Mouse (Mus musculus) stomach, embryonic 15.5 days (tissue): Measurements from ENCODE around the gene Plau. TPM values are rescaled to one million over a fixed set of nuclear protein-coding genes. Genes with fewer than 3 reads are reported as not detected.
A peak's percentile ranks its signal among the peaks of the same experiment; 100 is the strongest.

Source experiments
- ATAC-seq: fragments of 200-750 bp; cut with Nextera tagmentation; 2 replicates; pipeline ENCODE4 v1.8.0; 2017; ENCODE audit warnings: low read depth, moderate number of reproducible peaks, moderate TSS enrichment; ENCODE audit not compliant: insufficient read depth, low FRiP score
- H3K27ac ChIP-seq: fragments of 300-500 bp; sonication (generic); 2 replicates; pipeline ENCODE4 v1.5.1; 2015; ENCODE audit warnings: mild to moderate bottlenecking, inconsistent platforms
- H3K27me3 ChIP-seq: fragments of 300-500 bp; sonication (generic); replicated peaks from 2 replicates; pipeline ENCODE4 v1.6.1; 2015; ENCODE audit warnings: inconsistent platforms
- H3K36me3 ChIP-seq: fragments of 300-500 bp; sonication (generic); 2 replicates; pipeline ENCODE4 v1.6.1; 2015; ENCODE audit warnings: inconsistent platforms
- H3K4me1 ChIP-seq: fragments of 300-500 bp; sonication (generic); 2 replicates; pipeline ENCODE4 v1.6.1; 2015; ENCODE audit warnings: inconsistent platforms
- H3K4me2 ChIP-seq: fragments of 300-500 bp; sonication (generic); 2 replicates; pipeline ENCODE4 v1.6.1; 2015; ENCODE audit warnings: mild to moderate bottlenecking, inconsistent platforms
- H3K4me3 ChIP-seq: fragments of 300-500 bp; sonication (generic); replicated peaks from 2 replicates; pipeline ENCODE4 v1.5.1; 2015; ENCODE audit warnings: inconsistent platforms
- H3K9ac ChIP-seq: fragments of 300-500 bp; sonication (generic); 2 replicates; pipeline ENCODE4 v1.6.1; 2015; ENCODE audit warnings: inconsistent platforms
- H3K9me3 ChIP-seq: fragments of 300-500 bp; sonication (generic); 2 replicates; pipeline ENCODE4 v1.6.1; 2016; ENCODE audit warnings: inconsistent platforms
- WGBS: fragments of 180-500 bp; shearing (Covaris S2); methylation state at CpG from one replicate; pipeline ENCODE4 v1.1.7; 2015; 5-methylcytosine and 5-hydroxymethylcytosine counted together
- polyA plus RNA-seq: library from polyadenylated mRNA; unstranded; fragments of >200 nt; fragmentation: Nextera tagmentation; extraction: Ambion mirVana; gene quantifications from 2 replicates; pipeline ENCODE4 v1.2.1, GENCODE M21; 2015

The Plau gene
- polyA plus RNA-seq, 1 experiment from 2014 or later, result 1.9 TPM

DNA sequence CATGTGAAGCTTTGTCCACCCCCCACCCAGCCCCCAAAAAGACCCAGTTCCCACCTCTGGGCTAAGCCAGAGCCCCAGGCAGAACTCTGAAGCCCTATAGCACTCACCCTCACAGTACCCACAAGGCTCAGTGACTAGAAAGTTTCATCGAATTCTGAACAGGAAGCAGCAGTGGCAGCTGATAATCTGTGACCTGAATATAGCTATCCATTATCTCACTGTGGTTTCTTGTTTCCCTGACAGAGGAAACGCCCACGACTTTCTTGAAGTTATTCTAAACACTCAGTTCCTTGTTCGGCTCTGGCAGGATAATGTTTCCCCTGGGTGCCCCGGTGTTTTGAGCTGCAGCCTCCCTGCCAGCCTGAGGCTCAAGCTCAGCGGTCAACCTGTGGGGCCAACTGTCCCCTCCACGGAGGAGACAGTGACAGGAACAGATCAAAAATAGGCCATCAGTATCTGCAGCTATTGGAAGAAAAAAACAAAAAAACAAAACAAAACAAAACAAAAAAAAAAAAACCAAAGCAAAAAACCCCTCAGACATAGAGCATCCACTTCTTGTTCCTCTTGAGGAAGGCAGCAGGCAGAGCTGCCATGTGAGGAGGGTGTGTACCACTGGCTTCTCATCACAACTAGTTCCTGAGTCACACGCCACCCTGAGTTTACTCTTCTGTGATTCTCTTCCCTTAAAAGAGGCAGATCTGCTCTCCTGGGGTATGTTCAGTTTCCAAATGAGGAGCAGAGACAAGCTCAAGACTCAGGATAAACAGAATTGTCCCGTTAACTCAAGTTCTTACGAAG is 48.8 kb downstream of the Plau start:
- Histone ChIP-seq H3K27ac (peak overlapping the region; percentile 80), H3K4me3 (no peak overlapping the region), H3K9me3 (no peaks in the 10 kb centered on the region), H3K4me2 (peak overlapping the region; percentile 33), H3K27me3 (no peaks in the 10 kb centered on the region), H3K9ac (no peak overlapping the region), H3K36me3 (no peaks in the 10 kb centered on the region), H3K4me1 (peaks cover 10% of the 10 kb centered on the region)
- peak; percentile 78; the same call in 1 of the 2 replicates for ATAC-seq
- WGBS, result 22% methylated on average over 10 of the region's 10 CpGs

DNA sequence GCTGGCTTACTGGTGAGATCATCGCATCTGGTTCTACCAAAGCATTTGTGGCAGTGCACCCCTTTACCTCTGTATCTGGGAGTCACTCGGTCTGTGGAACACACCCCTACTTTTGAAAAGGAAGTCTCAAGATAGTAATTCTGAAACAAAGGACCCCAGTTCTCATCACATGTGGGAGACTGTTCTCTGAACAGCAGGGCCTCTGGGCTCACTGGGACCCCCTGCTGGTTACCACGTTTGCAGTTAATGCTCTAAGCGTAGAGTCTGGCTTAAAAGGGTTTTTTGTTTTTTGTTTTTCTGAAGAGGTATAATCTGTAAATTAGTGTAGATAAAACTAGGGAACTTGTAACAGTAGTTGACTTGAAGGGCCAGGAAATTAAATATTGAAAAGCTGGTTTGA is 49.8 kb downstream of the Plau start:
- WGBS, result 43% methylated on average over 4 of the region's 4 CpGs
- no peaks in the 10 kb centered on the region for H3K27me3 ChIP-seq
- H3K4me1 ChIP-seq, result peaks cover 10% of the 10 kb centered on the region
- no peaks in the 10 kb centered on the region for H3K9me3 ChIP-seq
- H3K9ac ChIP-seq, result no peak overlapping the region
- no peak overlapping the region for H3K4me3 ChIP-seq
- H3K27ac ChIP-seq, result no peak overlapping the region
- no peak overlapping the region for H3K4me2 ChIP-seq
- no peak for ATAC-seq
- H3K36me3 ChIP-seq, result no peaks in the 10 kb centered on the region

DNA sequence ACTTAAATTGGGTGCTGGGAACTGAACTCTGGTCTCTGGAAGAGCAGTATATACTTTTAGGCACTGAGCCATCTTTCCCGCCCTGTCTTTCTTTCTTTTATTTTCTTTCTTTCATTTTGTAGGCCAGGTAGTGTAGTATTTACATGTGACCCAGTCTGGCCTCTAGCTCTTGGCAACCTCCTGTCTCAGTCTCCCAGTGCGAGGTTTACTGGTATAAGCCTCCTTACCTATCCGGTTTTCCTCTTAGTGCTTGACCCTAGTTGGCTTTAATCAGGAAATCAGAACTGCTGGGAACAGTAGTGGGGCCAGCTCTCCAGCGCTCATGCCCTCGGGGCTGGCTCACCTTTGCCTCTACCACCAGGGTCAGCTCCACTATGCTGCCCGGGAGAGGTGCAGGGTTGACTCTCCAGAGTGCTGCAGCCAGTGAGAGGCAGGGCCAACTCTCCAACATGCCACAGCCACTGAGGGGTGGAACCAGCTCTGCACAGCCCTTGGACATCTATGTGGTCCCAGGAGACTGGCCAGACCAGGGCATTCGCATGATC is 51.2 kb downstream of the Plau start:
- no peaks in the 10 kb centered on the region for H3K9me3 ChIP-seq
- no peak overlapping the region for H3K4me3 ChIP-seq
- H3K9ac ChIP-seq, result no peak overlapping the region
- no peak for ATAC-seq
- H3K4me1 ChIP-seq, result peaks cover 19% of the 10 kb centered on the region
- no peak overlapping the region for H3K27ac ChIP-seq
- H3K4me2 ChIP-seq, result no peak overlapping the region
- 86% methylated on average over 7 of the region's 7 CpGs for WGBS
- H3K27me3 ChIP-seq, result no peaks in the 10 kb centered on the region
- no peaks in the 10 kb centered on the region for H3K36me3 ChIP-seq

DNA sequence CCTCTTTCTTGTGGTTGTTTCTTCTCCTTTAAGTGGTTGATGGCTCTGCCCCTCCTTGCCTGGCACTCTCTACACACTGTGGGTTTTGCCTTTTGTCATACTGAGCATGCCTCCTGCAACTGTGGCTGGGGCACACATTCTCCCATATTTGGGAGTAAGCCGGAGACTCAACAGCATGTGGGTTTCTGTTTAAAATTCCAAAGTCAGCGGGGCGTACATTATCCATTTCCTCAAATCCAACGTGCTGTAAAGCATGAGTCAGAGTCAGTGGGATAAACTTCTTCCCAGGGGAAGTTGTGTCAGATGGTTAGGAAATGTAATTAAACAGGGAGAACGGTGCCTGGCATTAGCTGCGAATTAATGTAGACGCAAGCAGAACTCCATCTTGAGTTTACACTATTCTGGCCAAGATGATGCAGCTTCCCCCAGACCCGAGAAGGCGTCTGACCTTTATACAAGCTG is 55.5 kb downstream of the Plau start:
- H3K4me3 ChIP-seq, result no peak overlapping the region
- H3K4me1 ChIP-seq, result peaks cover 11% of the 10 kb centered on the region; the same call in 1 of the 2 replicates
- WGBS, result 15% methylated on average over 9 of the region's 9 CpGs
- no peak overlapping the region for H3K9ac ChIP-seq
- H3K4me2 ChIP-seq, result no peak overlapping the region; the same call in 1 of the 2 replicates
- peak; percentile 67; the same call in 1 of the 2 replicates for ATAC-seq
- no peaks in the 10 kb centered on the region for H3K36me3 ChIP-seq
- H3K27ac ChIP-seq, result peak overlapping the region; percentile 82
- no peaks in the 10 kb centered on the region for H3K9me3 ChIP-seq
- H3K27me3 ChIP-seq, result no peaks in the 10 kb centered on the region

Other genes starting within 250 kb of the Plau start
- gene Usp54, start 195.6 kb upstream of the Plau start, polyA plus RNA-seq, result 5.5 and 6.3 TPM in 2 replicates
- 0.23 and 0.77 TPM in 2 replicates for gene Myoz1, start 180.1 kb upstream of the Plau start, polyA plus RNA-seq
- gene Synpo2l, start 168.3 kb upstream of the Plau start, polyA plus RNA-seq, result 0.45 and 0.88 TPM in 2 replicates
- 81.1 and 90.2 TPM in 2 replicates for gene Sec24c, start 162.4 kb upstream of the Plau start, polyA plus RNA-seq
- gene Fut11, start 141.7 kb upstream of the Plau start, polyA plus RNA-seq, result 27.1 and 28.5 TPM in 2 replicates
- gene Chchd1, start 133.7 kb upstream of the Plau start, polyA plus RNA-seq, result 192 and 202 TPM in 2 replicates
- gene Zswim8, start 129.1 kb upstream of the Plau start, polyA plus RNA-seq, result 27.3 and 28.0 TPM in 2 replicates
- gene Ndst2, start 102.1 kb upstream of the Plau start, polyA plus RNA-seq, result 22.3 and 25.5 TPM in 2 replicates
- gene Camk2g, start 42.6 kb upstream of the Plau start, polyA plus RNA-seq, result 40.4 and 49.1 TPM in 2 replicates
- gene Vcl, start 92.7 kb downstream of the Plau start, polyA plus RNA-seq, result 74.4 and 83.2 TPM in 2 replicates
- gene Ap3m1, start 215.8 kb downstream of the Plau start, polyA plus RNA-seq, result 60.2 and 63.8 TPM in 2 replicates
- gene Adk, start 215.9 kb downstream of the Plau start, polyA plus RNA-seq, result 167 and 178 TPM in 2 replicates